Mouse (Mus musculus) bone marrow macrophage, adult 2 months (primary cell): ENCODE results near the gene Cacna2d3.

Experiments
- CTCF ChIP-seq: IDR thresholded peaks from 2 replicates; pipeline ENCODE4 v1.5.1; 2012; ENCODE audit warnings: low read depth, mild to moderate bottlenecking, low read length, moderate library complexity
- POLR2A ChIP-seq: IDR thresholded peaks from 2 replicates; pipeline ENCODE4 v1.6.1; 2012; ENCODE audit warnings: mild to moderate bottlenecking, low read depth, low read length, borderline replicate concordance

DNA sequence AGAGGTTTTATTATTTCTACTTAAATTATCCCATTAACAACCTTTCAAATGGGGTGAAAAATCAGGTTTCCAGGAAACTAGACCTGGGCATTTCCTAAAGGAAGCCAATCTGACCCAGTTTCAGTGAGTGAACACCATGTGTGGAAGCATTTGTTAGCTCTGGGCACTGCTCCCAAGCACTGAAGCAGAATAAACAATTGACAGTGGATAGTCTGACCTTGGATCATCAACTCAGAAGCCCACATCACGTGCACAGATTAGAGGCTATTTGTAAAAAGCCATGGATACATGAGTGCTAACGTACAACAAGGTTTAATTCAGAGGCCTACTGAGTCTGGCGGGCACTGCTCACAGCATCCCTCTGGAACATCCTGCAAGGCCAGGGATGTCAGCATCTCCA, 82.4 kb downstream of the Cacna2d3 start:
- TF ChIP-seq CTCF (no peak), POLR2A (no peak)
